Mouse (Mus musculus): ENCODE measurements around the gene Schip1.
A peak's percentile ranks its signal among the peaks of the same experiment; 100 is the strongest.

Gene Schip1

GRCm38 (mm10) chr3:68506769-68507318 lies 442.2 kb downstream of the Schip1 start:
- no peak for DNase-seq (ENCODE audit: low spot score in 2 of 2)

- no peak for DNase-seq (ENCODE audit: low spot score in 2 of 2)
These were observed 444.0 kb downstream of the Schip1 start for GRCm38 (mm10) chr3:68508629-68509028.

DNA sequence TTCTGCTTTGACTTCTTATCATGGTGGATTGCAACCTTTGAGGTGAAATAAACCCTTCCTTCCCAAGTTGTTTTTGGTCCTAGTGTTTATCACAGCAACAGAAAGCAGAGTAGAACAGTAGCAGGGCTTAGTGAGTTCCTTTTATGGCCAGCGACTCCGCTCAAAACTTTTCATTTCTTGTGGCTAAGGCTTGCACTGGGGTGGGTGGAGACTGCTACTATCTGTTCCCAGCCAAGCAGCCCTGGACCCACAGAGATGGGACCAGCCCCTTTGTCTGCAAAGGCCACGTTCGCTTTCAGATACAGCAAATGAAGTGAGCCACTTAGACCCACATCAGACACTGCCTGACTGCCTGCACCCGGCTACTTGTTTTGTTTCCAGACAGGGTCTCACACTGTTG lies 446.3 kb downstream of the Schip1 start:
- DNase-seq (ENCODE audit: low spot score in 2 of 2), result no peak

DNA sequence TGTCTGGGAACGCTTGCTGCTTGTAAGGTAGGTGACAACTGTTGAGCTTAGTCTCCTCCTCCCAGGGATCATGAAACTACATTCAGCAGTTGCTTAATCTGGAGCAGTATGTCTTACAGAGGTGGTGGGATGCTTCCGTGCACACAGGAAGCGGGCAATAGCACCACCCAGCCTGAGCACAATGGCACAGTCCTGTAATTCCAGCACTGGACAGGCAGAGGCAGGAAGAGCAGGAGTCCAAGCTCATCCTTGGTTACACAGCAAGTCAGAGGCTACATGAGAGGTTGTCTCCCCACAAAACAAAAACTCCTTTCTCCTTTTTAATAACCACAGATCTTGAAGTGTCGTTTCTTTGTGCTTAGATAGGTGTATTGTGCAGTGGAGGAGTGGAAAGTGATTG lies 447.1 kb downstream of the Schip1 start:
- no peak for DNase-seq (ENCODE audit: low spot score in 2 of 2)

DNA sequence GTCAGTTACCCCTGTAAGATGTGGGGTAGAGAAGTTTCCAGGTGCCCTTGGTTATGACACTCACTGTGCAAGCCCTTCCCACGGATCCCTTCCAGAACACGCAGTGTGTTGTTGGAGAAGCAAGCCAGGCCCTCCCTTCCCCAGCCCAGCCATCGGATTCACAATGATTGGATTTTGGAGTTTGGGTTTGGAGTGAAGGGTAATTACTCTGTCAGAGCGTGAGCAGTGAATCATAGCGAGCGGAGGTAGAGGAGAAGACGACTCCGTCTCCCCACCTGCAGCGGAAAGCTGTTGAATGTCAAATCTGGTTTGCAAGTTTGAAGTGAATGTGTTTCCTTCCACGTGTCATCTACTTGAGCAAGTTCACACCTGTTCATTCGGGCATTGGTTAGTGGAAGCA lies 447.7 kb downstream of the Schip1 start:
- no peak for DNase-seq (ENCODE audit: low spot score in 2 of 2)

- no peak for DNase-seq (ENCODE audit: low spot score in 2 of 2)
These were observed 448.9 kb downstream of the Schip1 start for GRCm38 (mm10) chr3:68513340-68514119.

- DNase-seq (ENCODE audit: low spot score in 2 of 2), result no peak
These were observed 449.5 kb downstream of the Schip1 start for GRCm38 (mm10) chr3:68514120-68514497.

- no peak for DNase-seq (ENCODE audit: low spot score in 2 of 2)
These were observed 450.1 kb downstream of the Schip1 start for GRCm38 (mm10) chr3:68514717-68515116.

- DNase-seq (ENCODE audit: low spot score in 2 of 2), result peak in 1 of 2 experiments; percentile 71
These were observed 451.9 kb downstream of the Schip1 start for GRCm38 (mm10) chr3:68516393-68517081.

GRCm38 (mm10) chr3:68517236-68517635 lies 452.6 kb downstream of the Schip1 start:
- DNase-seq (ENCODE audit: low spot score in 2 of 2), result no peak

DNA sequence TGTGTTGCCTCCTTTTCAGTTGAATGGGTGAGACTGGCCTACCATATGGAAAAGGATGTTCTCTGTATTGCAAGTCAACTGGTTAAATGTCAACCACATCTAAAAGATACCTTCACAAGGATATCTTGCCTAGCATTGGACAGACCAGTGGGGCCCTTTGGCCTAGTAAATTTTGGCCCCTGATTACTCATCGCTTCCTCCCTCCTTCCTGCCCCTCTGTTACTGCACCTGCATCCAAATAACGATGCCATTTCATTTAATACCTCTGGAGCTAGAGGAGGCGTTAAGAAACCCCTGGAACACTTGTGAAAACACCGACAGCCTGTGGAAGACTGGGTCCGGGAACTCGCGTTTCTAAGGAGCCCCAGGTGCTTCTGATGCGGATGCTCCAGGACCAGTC lies 453.4 kb downstream of the Schip1 start:
- DNase-seq (ENCODE audit: low spot score in 2 of 2), result no peak

DNA sequence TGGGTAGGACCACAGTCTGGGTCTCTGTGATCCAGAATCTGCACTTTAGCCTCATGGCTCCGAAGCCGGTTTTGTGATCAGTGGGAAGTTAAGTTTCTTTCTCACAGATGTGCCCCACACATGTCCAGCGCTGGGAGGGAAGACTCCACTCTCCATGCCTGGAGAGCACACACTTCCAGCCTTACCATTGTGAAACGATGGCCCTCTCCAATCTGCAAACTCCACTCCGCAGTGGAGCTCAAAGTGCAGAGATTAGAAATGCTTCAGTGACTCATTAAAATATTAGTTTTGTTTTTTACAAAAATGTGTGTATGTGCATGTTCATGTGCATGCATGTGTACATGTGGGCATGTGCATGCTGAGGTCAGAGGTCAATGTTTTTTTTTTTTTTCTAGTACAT lies 454.0 kb downstream of the Schip1 start:
- DNase-seq (ENCODE audit: low spot score in 2 of 2), result no peak

DNA sequence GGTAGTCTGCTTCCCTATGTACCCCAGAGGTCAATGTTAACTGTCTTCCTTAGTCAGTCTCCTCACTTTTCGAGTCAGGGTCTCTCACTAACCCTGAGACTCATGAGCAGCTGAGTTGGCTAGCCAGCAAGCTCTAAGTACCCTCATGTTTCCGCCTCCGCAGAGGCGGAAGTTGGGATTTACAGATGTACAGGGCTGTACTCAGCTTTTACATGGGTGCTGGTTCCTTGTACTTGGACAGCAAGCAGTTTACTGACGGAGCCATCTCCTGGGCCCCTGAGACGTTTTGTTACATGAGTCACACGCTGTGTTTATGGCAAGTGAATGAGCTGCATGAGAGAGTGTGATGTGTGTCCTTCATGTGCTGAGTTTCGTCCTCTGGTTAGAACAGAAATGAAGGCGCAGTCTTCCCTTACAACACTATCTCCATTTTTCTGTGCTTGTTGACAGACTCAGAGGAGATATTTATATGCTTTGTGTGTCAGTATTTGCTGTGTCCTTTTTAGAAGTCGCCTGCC lies 460.8 kb downstream of the Schip1 start:
- no peak for DNase-seq (ENCODE audit: low spot score in 2 of 2)

DNA sequence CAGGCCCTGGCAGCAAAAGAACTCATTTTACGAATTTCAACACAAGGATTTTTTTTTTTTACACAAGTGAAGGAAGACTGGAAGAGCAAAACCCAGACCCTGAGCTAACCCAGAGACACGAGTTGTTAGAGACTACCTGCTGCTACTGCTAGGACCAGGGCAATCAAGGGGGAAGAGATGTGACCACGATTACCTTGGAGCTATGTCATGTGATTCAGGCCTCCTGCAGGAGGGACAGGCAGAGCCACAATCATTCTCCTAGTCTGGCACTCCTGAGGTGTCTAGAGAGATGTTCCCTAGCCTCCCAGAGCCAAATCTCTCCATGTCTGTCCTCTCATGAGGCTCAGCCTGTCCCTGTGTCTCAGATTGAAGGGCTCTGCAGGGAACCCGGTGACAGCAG lies 461.8 kb downstream of the Schip1 start:
- no peak for DNase-seq (ENCODE audit: low spot score in 2 of 2)

- DNase-seq (ENCODE audit: low spot score in 2 of 2), result no peak
These were observed 462.6 kb downstream of the Schip1 start for GRCm38 (mm10) chr3:68527182-68527581.

DNA sequence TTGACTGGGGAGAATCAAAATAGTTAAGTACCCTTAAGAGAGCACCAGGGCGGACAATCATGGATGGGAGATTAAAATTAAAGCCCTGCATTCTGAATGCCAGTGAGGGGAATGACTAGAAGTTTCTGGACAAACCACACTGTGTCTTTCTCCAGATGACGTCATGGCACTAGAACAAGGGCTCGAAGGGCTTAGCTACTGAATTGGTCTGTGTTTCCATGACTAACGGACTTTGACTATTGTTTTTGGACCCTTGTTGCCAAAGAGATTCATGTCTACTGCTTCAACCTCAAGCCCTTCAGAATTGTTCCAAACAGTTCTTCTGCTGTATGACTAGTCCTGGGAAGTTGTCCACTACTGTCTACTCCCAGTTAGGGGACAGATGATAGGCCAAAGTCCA lies 467.3 kb downstream of the Schip1 start:
- no peak for DNase-seq (ENCODE audit: low spot score in 2 of 2)

GRCm38 (mm10) chr3:68534571-68535051 lies 470.0 kb downstream of the Schip1 start:
- no peak for DNase-seq (ENCODE audit: low spot score in 2 of 2)

- DNase-seq (ENCODE audit: low spot score in 2 of 2), result no peak
These were observed 470.6 kb downstream of the Schip1 start for GRCm38 (mm10) chr3:68535160-68535728.

DNA sequence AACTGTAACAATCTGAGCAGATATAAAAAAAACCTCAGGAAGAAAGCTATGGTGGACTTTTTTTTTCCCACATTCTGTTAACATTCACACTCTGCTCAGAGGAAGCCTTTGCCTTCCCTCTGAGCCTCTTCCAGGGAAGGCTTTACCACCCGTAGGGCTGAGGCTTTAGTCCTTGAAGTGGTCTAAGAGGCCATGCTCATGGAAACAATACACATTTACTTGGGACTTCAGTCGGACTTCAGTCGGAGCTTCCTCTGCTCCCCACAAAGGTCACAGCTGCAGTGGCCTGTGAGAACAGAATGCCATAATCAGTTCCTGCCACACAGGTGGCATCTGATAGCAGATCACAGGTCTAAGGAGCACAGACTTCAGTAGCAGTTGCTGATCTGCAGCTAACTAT lies 471.5 kb downstream of the Schip1 start:
- DNase-seq (ENCODE audit: low spot score in 2 of 2), result no peak

- DNase-seq (ENCODE audit: low spot score in 2 of 2), result no peak
These were observed 477.1 kb downstream of the Schip1 start for GRCm38 (mm10) chr3:68541688-68542087.

DNA sequence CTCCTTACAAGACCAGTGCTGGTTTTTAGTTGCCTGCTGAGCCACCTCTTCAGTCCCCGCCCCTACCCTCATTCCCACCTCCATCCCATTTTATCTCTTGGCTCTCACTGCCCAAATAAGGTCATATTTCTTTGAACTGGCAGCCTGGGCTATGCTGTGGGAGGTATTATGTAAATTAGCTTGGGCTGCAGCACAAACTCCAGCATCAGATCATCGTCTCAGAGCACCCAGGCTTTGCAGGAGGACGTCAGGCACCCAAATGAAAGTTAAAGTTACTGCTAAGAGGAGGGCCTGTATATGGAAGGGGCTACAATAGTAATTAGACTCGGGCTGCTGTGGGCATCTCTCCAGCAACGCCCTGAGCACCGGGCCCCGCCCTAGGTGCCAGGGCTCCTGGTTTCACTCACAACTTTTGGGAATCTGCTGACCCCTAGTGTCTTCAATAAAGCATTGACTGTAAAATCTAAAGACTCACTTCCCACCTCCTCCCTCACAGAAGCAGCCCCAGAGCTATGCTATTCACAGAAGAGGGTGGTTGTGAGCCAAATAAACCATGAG lies 478.4 kb downstream of the Schip1 start:
- DNase-seq (ENCODE audit: low spot score in 2 of 2), result peak; percentile 70 to 78

DNA sequence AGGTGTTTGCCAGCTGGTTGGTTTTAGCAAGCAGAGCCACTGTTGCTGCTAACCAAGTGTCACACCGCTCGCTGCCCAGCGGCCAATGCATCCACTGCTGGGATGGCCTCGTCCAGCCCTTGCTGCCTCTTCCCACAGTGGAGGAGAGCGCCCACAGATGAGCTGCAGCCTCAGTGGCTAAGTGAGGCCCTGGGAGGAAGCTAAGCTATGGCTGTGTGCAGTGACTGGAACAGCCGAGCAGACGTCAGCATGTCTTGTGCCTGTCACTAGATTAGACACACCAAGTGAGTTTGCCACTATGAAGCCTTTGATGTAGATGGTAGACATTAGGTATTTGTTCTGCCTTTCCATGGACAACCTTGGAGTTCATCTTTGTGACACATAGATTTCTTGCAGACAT lies 480.2 kb downstream of the Schip1 start:
- DNase-seq (ENCODE audit: low spot score in 2 of 2), result no peak
